8 mouse cellular contexts compared by ENCODE assay signal in the genomic region with DNA sequence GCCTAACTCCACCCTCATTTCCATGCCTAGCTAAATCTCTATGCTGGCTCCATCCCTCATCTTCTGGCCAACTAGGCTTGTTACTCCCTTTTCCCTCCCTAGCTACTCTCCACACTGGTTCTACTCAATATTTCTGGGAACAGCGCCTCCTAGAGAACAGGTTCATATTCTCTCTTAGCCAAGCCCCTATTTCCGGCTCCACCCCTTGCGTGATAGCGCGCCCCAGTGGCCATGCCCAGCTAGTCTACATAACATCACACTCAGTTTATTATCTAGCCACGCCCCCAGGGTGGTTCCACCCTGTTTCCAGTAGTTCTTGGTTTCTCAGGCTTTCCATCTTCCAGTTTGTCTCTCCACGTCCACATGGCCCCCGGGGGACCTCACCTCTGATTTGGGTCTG. TPM values are rescaled to one million over a fixed set of nuclear protein-coding genes. Genes with fewer than 3 reads are reported as not detected.
DNase-seq lines count a peak whose midpoint lies in the region; ATAC-seq and TF ChIP-seq lines count a peak whose summit lies in the region.

No protein-coding gene starts in this region.

- TF ChIP-seq POLR2A in thymus, adult 2 months (IDR thresholded peaks at IDR 0.05; ENCODE audit: control insufficient read depth, extremely low read depth, insufficient read depth, low read length, poor library complexity), result no peak

- H3K9ac ChIP-seq in forebrain, embryonic 14.5 days (ENCODE audit: low read length), result no peak overlapping the region

- 7% methylated on average over 8 of the region's 8 CpGs for WGBS in forebrain, embryonic 14.5 days
- 7% methylated on average over 8 of the region's 8 CpGs for whole genome bisulfite sequencing in thymus, adult 2 months

- intact Hi-C loops in heart, postnatal 14 days (cut with DNase I), result loop anchor here (5.0 kb wide), 1 partner anchor 34 kb away; no protein-coding TSS in a partner anchor

- no peaks in the 10 kb centered on the region for H3K9me3 ChIP-seq in forebrain, embryonic 14.5 days (replicated peaks; ENCODE audit: control insufficient read depth, low read length)

- TF ChIP-seq CTCF in thymus, adult 2 months (IDR thresholded peaks at IDR 0.05; ENCODE audit: borderline replicate concordance, control insufficient read depth, extremely low read depth, insufficient read depth, low read length, poor library complexity), result no peak

- H3K4me2 ChIP-seq in forebrain, embryonic 14.5 days (ENCODE audit: low read length), result peak overlapping the region; percentile 85

- H3K36me3 ChIP-seq in forebrain, embryonic 14.5 days (ENCODE audit: control insufficient read depth, insufficient read depth, low read length), result peaks cover 17% of the 10 kb centered on the region; the same call in 1 of the 2 replicates
- no peaks in the 10 kb centered on the region for H3K36me3 ChIP-seq in thymus, adult 2 months (ENCODE audit: control insufficient read depth, insufficient read depth, low read length)

- ATAC-seq in forebrain, embryonic 14.5 days, result no peak
- peak; percentile 54 for ATAC-seq in neutrophil, adult 5-6 weeks (ENCODE audit: extremely low read depth, insufficient number of reproducible peaks, low FRiP score, poor library complexity, severe bottlenecking)

- H3K4me3 ChIP-seq in forebrain, embryonic 14.5 days (ENCODE audit: low read depth, low read length), result no peak overlapping the region
- H3K4me3 ChIP-seq in thymus, adult 2 months (ENCODE audit: control insufficient read depth, insufficient read depth, low read length), result no peak overlapping the region

- DNase-seq in MEL-GATA-1-ER (ENCODE audit: extremely low read depth, low read depth), result peak; percentile 93
- DNase-seq in cerebellum, adult 11-12 months, result peak; percentile 69
- peak; percentile 70 for DNase-seq in forebrain, embryonic 14.5 days (ENCODE audit: low spot score)
- DNase-seq in heart, postnatal 14 days, result peak; percentile 70 to 87
- peak; percentile 89 for DNase-seq in layer of hippocampus, adult 11-12 months (ENCODE audit: low spot score)
- peak; percentile 80 to 91 for DNase-seq in lung, adult 18-20 months
- DNase-seq in thymus, adult 2 months, result peak; percentile 68

- H3K27me3 ChIP-seq in forebrain, embryonic 14.5 days (replicated peaks; ENCODE audit: control insufficient read depth, insufficient read depth, low read length), result peaks cover 7% of the 10 kb centered on the region; the same call in 1 of the 2 replicates
- peaks cover 12% of the 10 kb centered on the region; the same call in 1 of the 2 replicates for H3K27me3 ChIP-seq in thymus, adult 2 months (ENCODE audit: control insufficient read depth, insufficient read depth, low read length)

- no peak overlapping the region for H3K27ac ChIP-seq in forebrain, embryonic 14.5 days (ENCODE audit: low read depth, low read length)
- H3K27ac ChIP-seq in thymus, adult 2 months (ENCODE audit: control insufficient read depth, insufficient read depth, low read length), result no peak overlapping the region

- H3K4me1 ChIP-seq in forebrain, embryonic 14.5 days (ENCODE audit: control insufficient read depth, insufficient read depth, low read length), result peaks cover 25% of the 10 kb centered on the region
- peaks cover 25% of the 10 kb centered on the region for H3K4me1 ChIP-seq in thymus, adult 2 months (replicated peaks; ENCODE audit: control insufficient read depth, insufficient read depth, low read length)

RNA-seq across cellular contexts. Expression of a gene that starts 6.2 kb away (rescaled TPM):
- polyA plus RNA-seq in forebrain, embryonic 14.5 days (2014; fragmentation: Nextera tagmentation; extraction: Ambion mirVana), result 0.06 TPM in 1 of 2 replicates, not detected in the other
- 100 to 1,000 TPM; 516 to 539 TPM for total RNA-seq in heart, postnatal 14 days (2021)
- total RNA-seq in neutrophil, adult 5-6 weeks (2017), result not detected in 2 replicates
- polyA plus RNA-seq in thymus, adult 2 months (2012; rRNA removed), result 0.56 and 9.1 TPM in 2 replicates

RNA-seq across cellular contexts. Expression of a gene that starts 7.7 kb away (rescaled TPM):
- 6.5 and 9.8 TPM in 2 replicates for polyA plus RNA-seq in forebrain, embryonic 14.5 days (2014; fragmentation: Nextera tagmentation; extraction: Ambion mirVana)
- total RNA-seq in heart, postnatal 14 days (2021), result 10 to 100 TPM; 20.8 to 22.3 TPM
- total RNA-seq in neutrophil, adult 5-6 weeks (2017), result 2.6 and 5.2 TPM in 2 replicates
- polyA plus RNA-seq in thymus, adult 2 months (2012; rRNA removed), result 12.1 and 12.9 TPM in 2 replicates

RNA-seq across cellular contexts. Expression of a gene that starts 25.5 kb away (rescaled TPM):
- polyA plus RNA-seq in forebrain, embryonic 14.5 days (2014; fragmentation: Nextera tagmentation; extraction: Ambion mirVana), result 10.7 and 17.3 TPM in 2 replicates
- under 1 TPM; 0.22 to 0.29 TPM for total RNA-seq in heart, postnatal 14 days (2021)
- total RNA-seq in neutrophil, adult 5-6 weeks (2017), result not detected in 2 replicates
- polyA plus RNA-seq in thymus, adult 2 months (2012; rRNA removed), result 0.65 and 0.89 TPM in 2 replicates

RNA-seq across cellular contexts. Expression of a gene that starts 29.1 kb away (rescaled TPM):
- polyA plus RNA-seq in forebrain, embryonic 14.5 days (2014; fragmentation: Nextera tagmentation; extraction: Ambion mirVana), result 6.2 and 11.0 TPM in 2 replicates
- total RNA-seq in heart, postnatal 14 days (2021), result under 1 TPM; 0.90 to 0.96 TPM
- 0.70 TPM in 1 of 2 replicates, not detected in the other for total RNA-seq in neutrophil, adult 5-6 weeks (2017)
- 0.65 and 1.0 TPM in 2 replicates for polyA plus RNA-seq in thymus, adult 2 months (2012; rRNA removed)

RNA-seq across cellular contexts. Expression of a gene that starts 54.2 kb away (rescaled TPM):
- polyA plus RNA-seq in forebrain, embryonic 14.5 days (2014; fragmentation: Nextera tagmentation; extraction: Ambion mirVana), result 95.7 and 99.4 TPM in 2 replicates
- 100 to 1,000 TPM; 126 to 138 TPM for total RNA-seq in heart, postnatal 14 days (2021)
- total RNA-seq in neutrophil, adult 5-6 weeks (2017), result 502 and 563 TPM in 2 replicates
- 693 and 725 TPM in 2 replicates for polyA plus RNA-seq in thymus, adult 2 months (2012; rRNA removed)

Comparison
In these comparisons a context has a peak if more than half of its experiments do, and no peak if none do; other contexts are left out.
1. RNA of a gene that starts 6.2 kb away (total RNA-seq): 516 to 539 TPM in heart, postnatal 14 days; not detected in neutrophil, adult 5-6 weeks; every median in the first group is over 100 times any median in the second.
2. Peak in every context shown above with its lines, with median percentiles within 50 percentile points of each other: DNase-seq.